Mouse (Mus musculus): ENCODE data around the gene Bmp8b. TPM values are rescaled to one million over a fixed set of nuclear protein-coding genes. Genes with fewer than 3 reads are reported as not detected.
"Not testable (repeated sequence)": the region's sequence is repeated elsewhere in the genome, so short reads cannot be mapped to it uniquely, and the experiment has no call there.

Gene Bmp8b
- total RNA-seq (2021): not detected

DNA sequence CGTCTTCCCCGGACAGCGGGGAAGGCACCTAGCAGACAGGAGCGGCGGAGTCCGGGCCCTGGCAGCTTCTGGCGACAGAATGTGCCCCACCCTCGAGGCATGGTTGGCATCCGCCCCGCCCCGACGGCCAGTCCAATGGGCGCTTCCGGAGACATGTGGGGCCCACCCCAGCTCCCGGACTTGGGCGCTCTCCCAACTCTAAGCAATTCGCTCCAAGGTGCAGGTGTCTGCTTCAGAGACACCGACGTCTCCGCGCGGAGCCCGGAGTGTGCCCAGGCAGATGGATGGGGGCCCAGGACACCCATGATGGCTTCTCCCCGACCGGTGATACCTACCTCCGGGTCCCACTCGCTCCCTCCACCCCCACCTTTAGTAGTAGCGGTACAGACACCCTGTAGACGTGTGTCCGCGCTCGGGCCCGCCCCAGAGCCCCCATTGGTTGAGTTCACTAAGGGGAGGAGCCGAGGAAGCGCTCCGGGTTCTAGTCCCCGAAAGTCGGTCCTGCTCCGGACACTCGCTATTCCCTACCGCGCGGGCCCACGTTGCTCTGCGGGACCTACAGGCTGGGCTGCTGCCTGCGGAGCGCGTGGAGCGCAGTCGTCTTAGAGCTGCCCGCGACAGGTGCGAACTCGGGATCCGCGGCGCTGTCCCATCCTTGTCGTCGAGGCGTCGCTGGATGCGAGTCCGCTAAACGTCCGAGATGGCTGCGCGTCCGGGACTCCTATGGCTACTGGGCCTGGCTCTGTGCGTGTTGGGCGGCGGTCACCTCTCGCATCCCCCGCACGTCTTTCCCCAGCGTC, at the start of gene Bmp8b:
Gene Bmp8b, plus strand, starts transcription at position 515 of the 800 bp plus-strand sequence.
- no peak for DNase-seq
- intact Hi-C loops (cut with DNase I): no loop called here

DNA sequence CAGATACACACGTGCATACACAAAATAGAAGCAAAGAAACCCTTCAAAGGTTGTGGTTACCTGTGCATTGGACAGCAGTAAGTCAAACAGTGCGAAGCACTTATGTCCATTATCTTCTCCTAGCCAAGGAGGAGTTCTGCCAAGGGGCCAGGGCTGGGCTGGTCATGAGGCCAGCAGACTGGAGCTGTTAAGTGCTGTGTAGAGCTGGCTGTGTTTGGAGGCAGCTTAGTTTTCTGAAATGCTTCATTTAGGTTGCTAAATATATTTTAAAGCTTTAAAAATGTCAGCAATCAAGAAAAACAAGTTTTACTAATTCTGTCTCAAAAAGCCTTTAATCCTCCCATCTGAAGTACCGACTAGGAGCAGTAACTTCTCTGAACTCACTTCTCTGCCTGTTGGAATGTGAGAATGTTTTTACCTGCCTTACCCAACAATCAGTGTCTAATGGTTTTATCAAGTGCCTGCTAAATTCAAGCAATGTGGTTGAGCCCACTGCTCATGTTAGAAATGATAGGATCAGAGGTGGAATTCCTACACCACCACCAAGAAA, 48.3 kb upstream of the Bmp8b start:
- intact Hi-C loops (cut with DNase I): no loop called here
- no peak for DNase-seq

DNA sequence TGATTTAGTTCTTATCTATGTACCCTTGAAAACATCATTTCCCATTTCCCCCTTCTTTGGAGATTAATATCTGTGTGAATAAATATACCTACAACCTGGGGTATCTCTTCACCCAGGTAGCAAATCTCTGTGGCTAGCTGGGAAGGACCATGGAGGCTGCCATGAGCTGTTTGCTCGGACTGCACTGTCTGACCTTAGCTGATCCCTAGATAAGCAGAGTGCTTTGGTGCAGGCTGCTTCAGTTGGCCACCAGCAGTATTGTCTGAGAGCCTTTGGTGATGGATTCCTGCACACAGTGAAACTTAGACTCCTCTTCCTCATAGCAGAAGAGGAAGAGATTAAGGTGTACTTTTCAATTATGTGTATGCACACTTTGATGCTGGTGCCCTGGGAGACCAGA, 47.0 kb upstream of the Bmp8b start:
- DNase-seq: no peak
- intact Hi-C loops (cut with DNase I): no loop called here

DNA sequence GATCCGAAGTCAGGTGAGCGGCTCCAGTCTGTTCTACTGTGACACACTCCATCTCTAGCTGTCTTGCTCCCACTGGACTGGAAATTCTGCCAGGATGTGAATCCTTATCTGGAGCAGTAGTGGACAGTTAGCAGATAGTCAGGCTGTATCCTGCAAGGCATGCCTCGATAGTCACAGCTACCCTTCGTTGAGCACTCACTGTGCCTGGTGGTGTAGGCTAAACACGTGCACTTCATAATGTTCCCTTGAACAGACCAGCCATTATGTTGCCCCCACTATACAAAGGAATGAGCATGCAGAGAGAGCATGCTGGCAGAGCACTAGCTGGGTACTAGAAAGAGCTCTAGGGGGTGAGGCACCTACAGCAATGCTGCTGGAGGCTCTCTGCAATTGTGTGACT, 43.2 kb upstream of the Bmp8b start:
- intact Hi-C loops (cut with DNase I): no loop called here
- no peak for DNase-seq

DNA sequence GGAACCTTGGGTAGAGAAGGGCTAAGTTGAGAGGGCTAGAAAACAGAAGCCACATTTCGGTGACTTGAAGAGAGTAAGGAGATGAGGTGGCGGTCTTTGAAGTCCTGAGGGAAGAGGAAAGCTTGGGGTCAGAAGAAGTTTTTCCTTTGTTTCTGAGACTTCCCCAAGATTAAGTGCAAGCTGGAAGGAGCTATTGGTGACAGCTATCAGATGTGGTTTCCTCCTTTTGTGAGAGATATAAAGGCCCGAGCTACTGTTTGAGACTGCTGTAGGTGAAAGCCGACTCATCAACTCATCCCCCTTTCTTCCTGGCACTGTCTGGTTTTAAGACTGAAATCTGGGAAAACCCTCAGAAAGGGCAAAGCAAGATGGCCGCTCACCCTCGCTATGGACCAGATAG, 36.3 kb upstream of the Bmp8b start:
- intact Hi-C loops (cut with DNase I): no loop called here
- DNase-seq: no peak

DNA sequence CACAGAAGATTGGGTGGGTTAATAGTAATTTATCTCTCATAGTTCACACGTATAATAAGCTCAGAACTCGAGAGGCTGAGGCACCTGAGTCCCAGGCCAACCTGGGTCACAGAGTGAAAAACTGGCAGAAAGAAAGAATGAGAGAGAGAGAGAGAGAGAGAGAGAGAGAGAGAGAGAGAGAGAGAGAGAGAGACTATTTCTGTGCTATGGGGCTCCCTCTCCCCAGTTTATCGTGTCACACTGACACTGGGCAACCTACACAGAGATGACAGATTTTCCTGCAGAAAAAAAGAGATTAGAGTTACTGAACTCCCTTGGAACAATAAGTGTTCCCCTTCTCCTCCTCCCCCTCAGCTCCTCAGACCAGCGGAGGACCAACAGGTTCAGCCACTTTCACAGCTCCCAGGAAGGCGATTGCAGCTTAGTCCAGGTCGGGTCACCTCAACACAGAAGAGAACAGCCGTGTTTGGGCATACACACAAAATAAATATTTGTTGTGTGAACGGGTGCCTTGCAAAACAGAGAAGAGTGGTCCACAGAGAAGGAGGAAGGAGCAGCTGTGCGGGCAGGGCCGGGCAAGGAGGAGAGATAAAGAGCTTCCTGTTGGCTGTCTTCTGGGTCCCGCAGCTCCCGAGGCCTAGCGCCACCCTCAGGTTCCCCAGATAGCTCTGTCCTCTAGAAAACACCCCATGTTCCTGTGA, 33.5 kb upstream of the Bmp8b start:
- DNase-seq: peak in 1 of 2 experiments; percentile 23
- intact Hi-C loops (cut with DNase I): no loop called here

DNA sequence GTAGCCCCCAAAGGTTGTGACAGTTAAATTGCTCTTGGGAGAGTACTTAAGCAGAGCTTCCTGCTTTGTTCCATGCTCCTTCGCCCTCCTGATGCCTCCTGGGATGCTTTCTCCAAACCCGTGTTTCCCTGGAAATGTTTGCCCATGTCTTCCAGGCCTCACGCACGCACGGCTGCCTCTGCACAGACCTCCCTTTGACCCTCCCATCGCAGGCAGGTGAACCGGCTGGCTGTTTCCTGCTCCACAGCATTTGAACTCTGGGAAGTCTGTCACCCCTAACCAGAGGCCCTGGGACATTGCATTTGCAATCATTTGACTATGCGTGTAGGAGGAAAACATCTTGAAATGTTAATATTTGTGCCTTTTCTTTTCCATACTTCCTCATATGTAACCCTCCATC, 28.0 kb upstream of the Bmp8b start:
- no peak for DNase-seq
- intact Hi-C loops (cut with DNase I): no loop called here

DNA sequence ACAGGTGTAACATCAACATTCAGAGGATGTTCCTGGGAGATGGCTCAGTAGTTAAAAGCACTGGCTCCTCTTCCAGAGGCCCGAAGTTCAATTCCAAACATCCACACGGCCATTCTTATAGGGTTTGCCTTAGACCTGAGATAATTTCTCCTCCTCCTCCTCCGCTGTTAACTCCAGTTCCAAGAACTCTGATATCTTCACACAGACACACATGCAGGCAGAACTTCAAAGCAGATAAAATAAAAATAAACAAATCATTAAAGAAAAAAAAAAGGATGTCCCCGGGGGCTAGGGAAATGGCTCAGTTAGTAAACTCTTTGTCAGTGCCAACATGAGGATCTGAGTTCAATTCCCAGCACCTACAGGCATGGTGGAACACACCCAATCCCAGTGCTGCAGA, 26.7 kb upstream of the Bmp8b start:
- intact Hi-C loops (cut with DNase I): no loop called here
- no peak for DNase-seq

DNA sequence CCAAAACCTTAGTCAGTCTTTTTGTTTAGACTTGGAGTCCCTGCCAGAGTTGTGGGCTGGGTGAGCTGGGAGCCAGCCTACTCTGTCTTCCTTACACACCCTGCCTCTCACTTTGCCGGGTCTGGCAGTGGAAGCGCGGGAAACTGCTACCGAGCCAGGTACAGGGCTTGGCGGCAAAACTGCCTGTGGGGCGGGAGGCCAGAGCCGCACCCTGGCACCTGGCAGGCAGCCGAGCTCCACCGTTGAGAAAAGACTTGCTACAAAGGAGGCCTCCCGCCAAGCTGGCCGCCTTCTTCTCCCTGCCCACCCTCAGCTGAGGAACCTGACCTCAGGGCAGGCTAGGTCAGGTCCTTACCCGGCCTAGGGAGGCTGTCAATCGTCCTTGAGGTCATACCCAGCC, 24.2 kb upstream of the Bmp8b start:
- intact Hi-C loops (cut with DNase I): loop anchor here (5.0 kb wide), 3 partner anchors 168 to 273 kb away; no protein-coding TSS in a partner anchor
- DNase-seq: no peak

DNA sequence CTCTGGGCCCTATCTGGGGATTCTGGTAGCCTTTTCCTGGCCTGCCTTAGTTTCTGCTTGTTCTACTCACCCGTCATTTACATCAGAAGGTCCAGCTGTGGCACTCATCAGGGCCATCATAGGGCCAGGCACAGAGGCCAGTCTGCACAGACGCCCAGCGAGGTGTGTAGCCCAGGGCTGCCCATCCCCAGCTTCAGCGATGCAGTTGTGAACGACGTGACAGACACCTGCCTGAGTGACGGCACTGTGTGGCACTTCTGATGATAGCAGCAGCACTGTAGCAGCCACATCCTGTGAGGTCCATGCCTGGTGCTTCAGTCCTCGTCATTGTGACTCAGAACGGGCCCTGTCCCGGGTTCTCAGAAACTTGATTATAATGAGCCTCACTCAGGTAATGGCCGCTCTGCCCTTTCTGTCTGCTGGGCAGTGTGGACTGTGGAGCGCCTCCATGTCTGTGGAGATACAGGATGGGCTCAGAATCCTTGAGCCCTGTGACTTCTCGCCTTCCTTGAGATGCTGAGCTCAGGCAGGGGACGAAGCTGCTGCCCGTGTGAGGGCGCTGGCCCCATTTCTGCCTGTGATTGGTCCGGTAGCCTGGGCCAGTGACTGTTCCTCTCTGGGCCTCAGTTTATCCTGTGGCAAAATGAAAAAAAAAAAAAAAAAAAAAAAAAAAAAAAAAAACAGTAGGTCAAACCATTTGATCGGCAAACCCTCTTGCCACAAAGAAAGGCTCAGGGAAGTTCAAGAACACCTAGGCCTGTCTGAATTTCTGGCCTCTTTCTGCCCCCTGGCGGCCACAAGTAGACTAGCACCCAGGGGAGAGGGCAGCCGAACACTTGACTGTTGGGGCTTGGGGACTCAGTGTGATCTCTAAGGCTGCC, 22.4 kb upstream of the Bmp8b start:
- intact Hi-C loops (cut with DNase I): loop anchor here (1.0 to 5.0 kb wide), 5 partner anchors 87 to 275 kb away; partner anchors contain the start of gene Mycl

DNA sequence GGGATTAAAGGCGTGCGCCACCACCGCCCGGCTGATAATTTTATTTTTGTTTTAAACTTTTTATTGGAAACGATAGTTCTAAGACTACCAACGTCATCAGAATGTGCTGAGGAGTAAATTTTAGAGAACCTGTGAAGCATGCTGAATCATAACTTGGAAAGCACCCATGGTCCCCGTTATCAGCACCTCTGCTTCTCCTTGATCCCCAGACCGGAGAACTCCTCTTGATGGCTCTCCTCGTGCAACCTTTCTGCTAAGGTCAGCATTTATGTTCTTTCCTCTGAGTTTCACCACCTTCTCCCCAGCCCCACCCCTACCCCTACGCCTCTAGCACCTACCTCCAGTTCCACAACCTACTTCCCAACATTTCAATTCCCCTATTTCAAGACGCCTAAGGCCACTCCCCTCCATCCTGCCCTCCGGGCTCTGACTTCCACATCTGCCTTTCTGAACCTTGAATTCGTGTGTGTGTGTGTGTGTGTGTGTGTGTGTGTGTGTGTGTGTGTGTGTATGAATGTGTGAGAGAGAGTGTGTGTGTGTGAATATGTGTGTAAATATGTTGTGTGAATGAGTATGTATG, 21.6 kb upstream of the Bmp8b start:
- intact Hi-C loops (cut with DNase I): loop anchor here (1.0 to 5.0 kb wide), 5 partner anchors 88 to 276 kb away; partner anchors contain the start of gene Mycl
- no peak for DNase-seq

More for the DNA sequence above, 22.4 kb upstream of the Bmp8b start:
- peak; percentile 57 to 67 for DNase-seq

DNA sequence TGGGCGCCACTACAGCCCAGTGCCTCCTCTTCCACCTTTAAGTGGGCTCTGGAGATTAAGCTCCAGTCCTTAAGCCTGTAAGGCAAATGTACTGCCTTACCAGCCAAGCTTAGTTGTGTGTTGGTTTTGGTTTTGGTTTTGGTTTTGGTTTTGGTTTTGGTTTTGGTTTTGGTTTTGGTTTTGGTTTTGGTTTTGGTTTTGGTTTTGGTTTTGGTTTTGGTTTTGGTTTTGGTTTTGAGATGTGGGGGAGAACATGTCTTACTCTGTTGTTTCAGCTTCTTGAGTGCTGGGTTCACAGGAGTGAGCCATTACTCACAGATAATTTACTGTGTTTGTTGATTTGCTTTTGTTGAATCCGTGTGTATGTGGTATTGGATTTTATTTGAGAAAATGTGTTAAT, 19.7 kb upstream of the Bmp8b start:
- no peak for DNase-seq
- intact Hi-C loops (cut with DNase I): no loop called here

DNA sequence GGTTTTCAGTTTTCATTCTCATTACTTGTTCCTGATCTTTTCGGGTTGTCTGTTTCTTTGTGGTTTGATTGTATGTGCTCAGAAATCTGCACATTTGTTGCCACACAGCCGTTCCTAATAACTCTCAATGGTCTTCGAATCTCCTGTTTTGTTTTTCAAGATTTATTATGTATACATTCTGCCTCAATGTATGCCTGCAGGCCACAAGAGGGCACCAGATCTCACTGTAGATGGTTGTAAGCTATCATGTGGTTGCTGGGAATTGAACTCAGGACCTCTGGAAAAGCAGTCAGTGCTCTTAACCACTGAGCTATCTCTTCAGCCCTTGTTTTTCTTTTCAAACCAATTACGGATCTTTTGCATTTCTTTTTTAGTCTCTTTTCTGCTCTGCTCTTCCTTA, 18.6 kb upstream of the Bmp8b start:
- no peak for DNase-seq
- intact Hi-C loops (cut with DNase I): no loop called here

DNA sequence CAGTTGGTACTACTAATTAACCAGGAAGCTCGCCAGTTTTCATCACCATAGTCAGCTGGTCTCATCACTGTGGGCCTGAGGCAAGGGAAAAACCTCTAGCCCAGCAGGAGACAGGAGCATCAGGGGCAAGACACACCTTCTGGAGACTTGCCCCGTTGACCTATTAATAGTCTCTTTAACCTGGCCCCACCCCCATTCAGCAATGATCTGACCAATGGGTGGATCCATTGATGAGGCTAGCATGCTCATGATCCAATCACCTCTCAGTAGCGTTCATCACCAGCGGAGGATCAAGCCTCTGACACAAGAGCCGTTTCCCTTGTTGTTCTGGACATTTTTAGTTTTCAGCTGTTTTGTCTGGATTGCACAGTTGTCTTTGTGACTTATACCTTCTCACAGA, 12.3 kb upstream of the Bmp8b start:
- intact Hi-C loops (cut with DNase I): no loop called here
- DNase-seq: no peak

DNA sequence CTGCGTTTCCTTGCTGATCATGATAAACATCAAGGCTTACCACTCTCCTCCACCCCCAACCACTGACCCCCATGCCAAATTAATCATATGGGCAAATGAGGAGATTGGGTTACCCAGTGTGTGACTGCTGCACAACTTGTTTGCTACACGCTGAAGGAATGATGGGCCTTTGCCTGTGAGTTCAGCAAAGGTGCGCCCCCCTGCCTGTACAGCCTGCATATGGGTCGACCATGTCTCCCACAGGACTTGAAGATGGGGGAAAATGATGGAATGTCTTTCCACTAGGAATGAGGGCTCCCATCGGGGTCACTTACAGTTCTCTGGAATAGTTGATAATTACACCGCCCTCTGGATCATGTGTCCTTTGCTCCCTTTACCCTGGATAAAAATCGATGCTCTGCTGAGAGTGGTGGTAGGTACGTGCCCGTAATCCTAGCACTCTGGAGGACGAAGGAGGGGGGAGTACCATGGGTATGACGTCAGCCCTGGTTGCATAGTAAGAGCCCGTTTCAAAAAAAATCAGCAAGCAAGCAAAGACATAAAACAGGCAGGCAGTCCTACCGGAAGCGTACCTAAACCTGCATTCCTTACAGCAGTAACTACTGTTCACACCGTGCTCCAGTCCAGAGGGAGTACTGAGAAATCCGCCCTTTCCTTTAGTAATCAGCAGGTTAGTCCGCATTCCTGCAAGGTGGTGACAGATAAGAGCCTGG, 11.7 kb upstream of the Bmp8b start:
- no peak for DNase-seq
- intact Hi-C loops (cut with DNase I): no loop called here

DNA sequence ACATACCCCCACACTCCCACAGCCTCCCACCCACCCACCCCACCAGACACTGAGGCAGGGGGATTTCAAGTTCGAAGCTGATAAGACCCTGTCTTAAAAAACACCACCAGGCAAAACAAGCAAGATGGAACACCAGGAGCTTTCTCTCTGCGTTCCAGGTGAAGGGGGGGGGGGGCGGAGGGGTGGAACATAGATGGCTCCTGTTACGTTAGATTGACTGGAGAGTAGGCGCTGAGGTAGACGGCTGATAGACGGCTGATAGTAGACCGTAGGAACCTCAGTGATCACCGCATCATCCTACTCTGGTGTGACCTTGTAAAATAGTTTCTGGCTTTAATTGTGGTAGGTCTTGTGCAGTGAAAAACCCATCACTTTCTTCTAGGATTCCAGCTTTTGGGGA, 11.1 kb upstream of the Bmp8b start:
- intact Hi-C loops (cut with DNase I): no loop called here
- DNase-seq: no peak

DNA sequence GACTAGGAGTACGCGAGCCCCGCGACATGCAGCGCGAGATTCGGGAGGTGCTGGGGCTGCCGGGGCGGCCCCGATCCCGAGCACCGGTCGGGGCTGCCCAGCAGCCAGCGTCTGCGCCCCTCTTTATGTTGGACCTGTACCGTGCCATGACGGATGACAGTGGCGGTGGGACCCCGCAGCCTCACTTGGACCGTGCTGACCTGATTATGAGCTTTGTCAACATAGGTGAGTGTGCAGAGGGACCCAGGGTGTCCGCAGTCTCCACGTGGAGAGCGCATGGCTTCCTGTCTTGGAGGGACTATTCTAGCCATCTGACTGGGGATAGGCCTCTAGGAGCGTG, 456 bp downstream of the Bmp8b start:
- intact Hi-C loops (cut with DNase I): no loop called here

DNA sequence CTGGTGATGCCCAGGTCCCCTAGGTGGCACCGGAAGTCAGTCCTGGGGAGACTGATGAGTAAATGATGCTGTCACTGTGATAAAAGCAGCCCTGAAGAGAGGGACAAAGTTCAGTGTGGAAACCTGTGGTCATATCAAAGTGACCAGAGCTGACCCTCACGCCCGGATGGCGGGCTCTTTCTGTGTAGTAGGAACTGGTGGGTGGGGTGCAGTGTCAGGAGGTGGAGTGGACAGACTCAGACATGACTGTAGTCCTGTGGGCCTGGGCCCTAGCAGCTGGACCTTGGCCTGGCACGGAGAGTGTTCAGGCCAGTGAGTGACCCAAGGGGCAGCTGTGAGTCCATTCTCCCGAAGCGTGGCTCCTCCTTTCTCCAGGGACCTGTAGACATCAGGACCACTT, 964 bp downstream of the Bmp8b start:
- DNase-seq; intact Hi-C loops (cut with DNase I): not testable (repeated sequence)

More for the DNA sequence above, 456 bp downstream of the Bmp8b start:
- DNase-seq: no peak

DNA sequence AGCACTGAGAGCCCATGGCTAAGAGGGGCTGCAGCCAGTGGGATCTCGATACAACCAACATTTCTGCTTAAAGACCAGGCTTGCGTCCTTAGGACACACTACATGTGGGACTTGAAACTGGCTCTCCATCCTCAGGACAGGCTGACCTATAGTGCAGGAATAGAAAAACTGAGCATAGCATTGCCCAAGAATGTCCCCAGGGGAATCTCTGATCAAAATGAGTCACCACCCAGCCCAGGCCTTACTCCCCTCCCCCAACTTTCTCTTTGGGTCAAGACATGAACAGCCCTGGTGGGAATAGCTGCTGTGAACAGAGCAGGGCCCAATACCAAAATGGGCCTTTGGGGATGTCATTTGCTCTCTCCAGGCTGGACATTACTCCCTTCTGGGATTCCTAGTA, 1.9 kb downstream of the Bmp8b start:
- intact Hi-C loops (cut with DNase I): no loop called here
- DNase-seq: no peak

DNA sequence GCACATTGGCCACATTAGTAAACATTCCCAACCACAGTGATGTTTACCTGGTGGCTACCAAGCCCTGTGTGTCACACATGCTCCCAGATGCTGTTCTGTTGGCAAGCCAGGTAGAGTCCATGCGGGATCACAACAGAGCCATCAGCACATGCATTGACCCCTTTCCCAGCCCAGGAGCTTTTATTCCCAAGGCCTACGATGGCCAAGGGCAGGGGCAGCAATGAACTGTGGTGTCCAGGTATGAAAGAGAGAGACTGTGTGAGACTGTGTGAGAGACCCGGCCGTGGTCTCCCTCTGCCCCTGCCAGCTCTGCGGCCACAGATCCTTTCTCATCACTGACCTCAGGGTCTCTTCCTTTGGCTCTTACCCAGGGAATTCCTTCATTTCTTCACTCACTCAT, 3.1 kb downstream of the Bmp8b start:
- DNase-seq: no peak

More for the DNA sequence above, 3.1 kb downstream of the Bmp8b start:
- intact Hi-C loops (cut with DNase I): no loop called here
